Mouse (Mus musculus) embryo, embryonic 11.5 days (tissue): ENCODE measurements around the gene Nsmf.
A peak's percentile ranks its signal among the peaks of the same experiment; 100 is the strongest.

Experiments
- DNase-seq: peaks from one replicate; pipeline ENCODE4 v3.0.0-alpha.2; 2012; ENCODE audit warnings: low read depth, low spot score

Nsmf gene

GRCm38 (mm10) chr2:25054221-25055067 lies at the start of gene Nsmf:
Gene Nsmf (plus strand): TSS chr2:25054355.
- peak; percentile 75 for DNase-seq

GRCm38 (mm10) chr2:25006767-25007166 lies 47.4 kb upstream of the Nsmf start:
- DNase-seq: no peak

GRCm38 (mm10) chr2:25008250-25008649 lies 45.9 kb upstream of the Nsmf start:
- DNase-seq: no peak

GRCm38 (mm10) chr2:25022678-25023077 lies 31.5 kb upstream of the Nsmf start:
- DNase-seq: no peak

GRCm38 (mm10) chr2:25025109-25025508 lies 29.0 kb upstream of the Nsmf start:
- no peak for DNase-seq

- DNase-seq: no peak
These were observed 19.2 kb upstream of the Nsmf start for GRCm38 (mm10) chr2:25034994-25035393.

- no peak for DNase-seq
These were observed 14.1 kb upstream of the Nsmf start for GRCm38 (mm10) chr2:25040089-25040488.

- no peak for DNase-seq
These were observed 3.2 kb upstream of the Nsmf start for GRCm38 (mm10) chr2:25050921-25051320.

- no peak for DNase-seq
These were observed 2.7 kb upstream of the Nsmf start for GRCm38 (mm10) chr2:25051450-25051849.

GRCm38 (mm10) chr2:25053101-25053500 lies 1.1 kb upstream of the Nsmf start:
- no peak for DNase-seq

GRCm38 (mm10) chr2:25055068-25055405 lies 882 bp downstream of the Nsmf start:
- DNase-seq: no peak

GRCm38 (mm10) chr2:25055409-25056155 lies 1.4 kb downstream of the Nsmf start:
- no peak for DNase-seq

- DNase-seq: no peak
These were observed 4.8 kb downstream of the Nsmf start for GRCm38 (mm10) chr2:25058926-25059325.

- DNase-seq: no peak
These were observed 9.4 kb downstream of the Nsmf start for GRCm38 (mm10) chr2:25063523-25063922.

GRCm38 (mm10) chr2:25064285-25064684 lies 10.1 kb downstream of the Nsmf start:
- DNase-seq: no peak

- no peak for DNase-seq
These were observed 11.4 kb downstream of the Nsmf start for GRCm38 (mm10) chr2:25065537-25065936.

GRCm38 (mm10) chr2:25066552-25066951 lies 12.4 kb downstream of the Nsmf start:
- DNase-seq: no peak

- DNase-seq: no peak
These were observed 15.4 kb downstream of the Nsmf start for GRCm38 (mm10) chr2:25069537-25069936.

GRCm38 (mm10) chr2:25072398-25072797 lies 18.2 kb downstream of the Nsmf start:
- DNase-seq: no peak

- DNase-seq: no peak
These were observed 21.4 kb downstream of the Nsmf start for GRCm38 (mm10) chr2:25075506-25075905.

GRCm38 (mm10) chr2:25078967-25079366 lies 24.8 kb downstream of the Nsmf start:
- DNase-seq: no peak

GRCm38 (mm10) chr2:25080076-25080475 lies 25.9 kb downstream of the Nsmf start, which contains the start of gene Entpd8:
Gene Entpd8 (plus strand): TSS chr2:25080304.
- no peak for DNase-seq

GRCm38 (mm10) chr2:25083697-25084096 lies 29.5 kb downstream of the Nsmf start:
- no peak for DNase-seq
